Mouse (Mus musculus): Measurements from ENCODE around the gene Krtap12-1. TPM values are rescaled to one million over a fixed set of nuclear protein-coding genes. Genes with fewer than 3 reads are reported as not detected.
"Not testable (repeated sequence)": the region's sequence is repeated elsewhere in the genome, so short reads cannot be mapped to it uniquely, and the experiment has no call there.

The Krtap12-1 gene
- polyA plus RNA-seq, 1 experiment from 2014 or later: not detected

- no peak overlapping the region for H3K4me3 ChIP-seq
These were observed 10.6 kb upstream of the Krtap12-1 start for GRCm38 (mm10) chr10:77709831-77710230.

GRCm38 (mm10) chr10:77711157-77711556, 9.2 kb upstream of the Krtap12-1 start, which contains the start of gene Gm10024:
Gm10024 (plus strand) TSS chr10:77711457.
- H3K4me3 ChIP-seq; H3K9ac ChIP-seq; H3K4me1 ChIP-seq (replicated peaks); H3K4me2 ChIP-seq; H3K9me3 ChIP-seq (replicated peaks); H3K27ac ChIP-seq; H3K27me3 ChIP-seq; H3K36me3 ChIP-seq; ATAC-seq (replicated peaks; ENCODE audit: insufficient number of reproducible peaks, insufficient read depth, low FRiP score, low read depth): not testable (repeated sequence)

More at GRCm38 (mm10) chr10:77709831-77710230, 10.6 kb upstream of the Krtap12-1 start:
- ATAC-seq (replicated peaks; ENCODE audit: insufficient number of reproducible peaks, insufficient read depth, low FRiP score, low read depth): no peak
- no peaks in the 10 kb centered on the region for H3K36me3 ChIP-seq
- H3K4me1 ChIP-seq (replicated peaks): no peaks in the 10 kb centered on the region
- no peak overlapping the region for H3K9ac ChIP-seq
- H3K27ac ChIP-seq: no peak overlapping the region
- H3K27me3 ChIP-seq: no peaks in the 10 kb centered on the region
- H3K9me3 ChIP-seq (replicated peaks): peaks cover 3% of the 10 kb centered on the region
- 78% methylated on average over 3 of the region's 3 CpGs for WGBS
- H3K4me2 ChIP-seq: no peak overlapping the region

GRCm38 (mm10) chr10:77713734-77714133, 6.7 kb upstream of the Krtap12-1 start:
- H3K9ac ChIP-seq: no peak overlapping the region
- H3K9me3 ChIP-seq (replicated peaks): peaks cover 4% of the 10 kb centered on the region
- no peak for ATAC-seq (replicated peaks; ENCODE audit: insufficient number of reproducible peaks, insufficient read depth, low FRiP score, low read depth)
- no peak overlapping the region for H3K4me3 ChIP-seq
- no peaks in the 10 kb centered on the region for H3K4me1 ChIP-seq (replicated peaks)
- H3K27me3 ChIP-seq: no peaks in the 10 kb centered on the region
- H3K27ac ChIP-seq: no peak overlapping the region
- no peak overlapping the region for H3K4me2 ChIP-seq
- H3K36me3 ChIP-seq: no peaks in the 10 kb centered on the region
- WGBS: 58% methylated on average over 4 of the region's 4 CpGs

- ATAC-seq (replicated peaks; ENCODE audit: insufficient number of reproducible peaks, insufficient read depth, low FRiP score, low read depth): no peak
- Histone ChIP-seq H3K4me3 (no peak within 1 kb of the TSS), H3K27me3 (no peaks in the 10 kb centered on the region), H3K4me1 (replicated peaks) (no peaks in the 10 kb centered on the region), H3K9me3 (replicated peaks) (peaks cover 4% of the 10 kb centered on the region), H3K4me2 (no peak within 1 kb of the TSS), H3K27ac (no peak within 1 kb of the TSS), H3K9ac (no peak within 1 kb of the TSS), H3K36me3 (no peaks in the 10 kb centered on the region)
- 61% methylated on average over 1 of the region's 1 CpGs for WGBS
These were observed 4.9 kb upstream of the Krtap12-1 start, which contains the start of gene Gm10142 for GRCm38 (mm10) chr10:77715507-77715906. Gm10142 (plus strand) TSS chr10:77715807.

- ATAC-seq (replicated peaks; ENCODE audit: insufficient number of reproducible peaks, insufficient read depth, low FRiP score, low read depth): no peak
- Histone ChIP-seq H3K4me1 (replicated peaks) (no peaks in the 10 kb centered on the region), H3K27ac (no peak overlapping the region), H3K27me3 (no peaks in the 10 kb centered on the region), H3K36me3 (no peaks in the 10 kb centered on the region), H3K9ac (no peak overlapping the region), H3K4me2 (no peak overlapping the region), H3K9me3 (replicated peaks) (no peaks in the 10 kb centered on the region), H3K4me3 (no peak overlapping the region)
- 75% methylated on average over 8 of the region's 8 CpGs for WGBS
These were observed 4.5 kb downstream of the Krtap12-1 start for GRCm38 (mm10) chr10:77724855-77725254.

- Histone ChIP-seq H3K36me3 (no peaks in the 10 kb centered on the region), H3K4me1 (replicated peaks) (no peaks in the 10 kb centered on the region), H3K4me3 (no peak within 1 kb of the TSS), H3K27ac (no peak within 1 kb of the TSS), H3K4me2 (no peak within 1 kb of the TSS), H3K9me3 (replicated peaks) (no peaks in the 10 kb centered on the region), H3K27me3 (no peaks in the 10 kb centered on the region), H3K9ac (no peak within 1 kb of the TSS)
- ATAC-seq (replicated peaks; ENCODE audit: insufficient number of reproducible peaks, insufficient read depth, low FRiP score, low read depth): no peak
- WGBS: 30% methylated on average over 3 of the region's 3 CpGs
These were observed 5.8 kb downstream of the Krtap12-1 start, which contains the start of gene Gm10100 for GRCm38 (mm10) chr10:77726186-77726585. Gm10100 (plus strand) TSS chr10:77726486.

GRCm38 (mm10) chr10:77728280-77728679, 7.9 kb downstream of the Krtap12-1 start:
- H3K27ac ChIP-seq: no peak overlapping the region
- H3K36me3 ChIP-seq: no peaks in the 10 kb centered on the region
- H3K9ac ChIP-seq: no peak overlapping the region
- WGBS: 54% methylated on average over 4 of the region's 4 CpGs
- ATAC-seq (replicated peaks; ENCODE audit: insufficient number of reproducible peaks, insufficient read depth, low FRiP score, low read depth): no peak
- H3K9me3 ChIP-seq (replicated peaks): no peaks in the 10 kb centered on the region
- H3K27me3 ChIP-seq: no peaks in the 10 kb centered on the region; the same call in 1 of the 2 replicates
- H3K4me1 ChIP-seq (replicated peaks): no peaks in the 10 kb centered on the region
- H3K4me3 ChIP-seq: no peak overlapping the region
- H3K4me2 ChIP-seq: no peak overlapping the region

GRCm38 (mm10) chr10:77729241-77729640, 8.8 kb downstream of the Krtap12-1 start:
- H3K27ac ChIP-seq: no peak overlapping the region
- H3K9me3 ChIP-seq (replicated peaks): no peaks in the 10 kb centered on the region
- no peaks in the 10 kb centered on the region for H3K36me3 ChIP-seq
- H3K9ac ChIP-seq: no peak overlapping the region
- no peak overlapping the region for H3K4me3 ChIP-seq
- H3K27me3 ChIP-seq: no peaks in the 10 kb centered on the region; the same call in 1 of the 2 replicates
- no peaks in the 10 kb centered on the region for H3K4me1 ChIP-seq (replicated peaks)
- no peak for ATAC-seq (replicated peaks; ENCODE audit: insufficient number of reproducible peaks, insufficient read depth, low FRiP score, low read depth)
- H3K4me2 ChIP-seq: no peak overlapping the region
- WGBS: 52% methylated on average over 4 of the region's 4 CpGs

- no peak overlapping the region for H3K4me2 ChIP-seq
- H3K36me3 ChIP-seq: no peaks in the 10 kb centered on the region
- H3K27me3 ChIP-seq: no peaks in the 10 kb centered on the region; the same call in 1 of the 2 replicates
- 88% methylated on average over 1 of the region's 1 CpGs for WGBS
- no peaks in the 10 kb centered on the region for H3K4me1 ChIP-seq (replicated peaks)
- no peak overlapping the region for H3K4me3 ChIP-seq
- no peak overlapping the region for H3K27ac ChIP-seq
- 0 out of 2 replicates have a peak, but pooled peaks cover 4% of the 10 kb centered on the region for H3K9me3 ChIP-seq (replicated peaks)
- H3K9ac ChIP-seq: no peak overlapping the region
- ATAC-seq (replicated peaks; ENCODE audit: insufficient number of reproducible peaks, insufficient read depth, low FRiP score, low read depth): no peak
These were observed 15.5 kb downstream of the Krtap12-1 start for GRCm38 (mm10) chr10:77735928-77736327.

- Histone ChIP-seq H3K27ac (no peak overlapping the region), H3K4me1 (replicated peaks) (no peaks in the 10 kb centered on the region), H3K36me3 (no peaks in the 10 kb centered on the region), H3K9me3 (replicated peaks) (0 out of 2 replicates have a peak, but pooled peaks cover 4% of the 10 kb centered on the region), H3K9ac (no peak overlapping the region), H3K4me2 (no peak overlapping the region), H3K27me3 (no peaks in the 10 kb centered on the region), H3K4me3 (no peak overlapping the region)
- ATAC-seq (replicated peaks; ENCODE audit: insufficient number of reproducible peaks, insufficient read depth, low FRiP score, low read depth): no peak
- 83% methylated on average over 4 of the region's 4 CpGs for WGBS
These were observed 18.5 kb downstream of the Krtap12-1 start for GRCm38 (mm10) chr10:77738929-77739328.

- H3K4me1 ChIP-seq (replicated peaks); ATAC-seq (replicated peaks; ENCODE audit: insufficient number of reproducible peaks, insufficient read depth, low FRiP score, low read depth); H3K4me2 ChIP-seq; H3K27ac ChIP-seq; H3K9me3 ChIP-seq (replicated peaks); H3K36me3 ChIP-seq; H3K27me3 ChIP-seq; H3K4me3 ChIP-seq; H3K9ac ChIP-seq: not testable (repeated sequence)
- 44% methylated on average over 5 of the region's 5 CpGs for WGBS
These were observed 21.7 kb downstream of the Krtap12-1 start, which contains the start of gene Gm18596 for GRCm38 (mm10) chr10:77741924-77742688. Gm18596 (minus strand) TSS chr10:77742638.

- H3K27me3 ChIP-seq; H3K27ac ChIP-seq; H3K4me1 ChIP-seq (replicated peaks); H3K9ac ChIP-seq; H3K9me3 ChIP-seq (replicated peaks); H3K36me3 ChIP-seq; H3K4me2 ChIP-seq; H3K4me3 ChIP-seq; ATAC-seq (replicated peaks; ENCODE audit: insufficient number of reproducible peaks, insufficient read depth, low FRiP score, low read depth): not testable (repeated sequence)
- 52% methylated on average over 1 of the region's 1 CpGs for WGBS
These were observed 30.3 kb downstream of the Krtap12-1 start for GRCm38 (mm10) chr10:77750686-77751085.

Measured in heart, embryonic 15.5 days (tissue).